Mouse (Mus musculus) thymus, adult 2 months (tissue): ENCODE data around the gene Lgals12. TPM values are rescaled to one million over a fixed set of nuclear protein-coding genes. Genes with fewer than 3 reads are reported as not detected.

Experiments used
- DNase-seq: peaks from one replicate; pipeline ENCODE4 v3.0.0; 2021
- H3K27ac ChIP-seq: fragments of 200-500 bp; 2 replicates; pipeline ENCODE4 v1.5.1; 2012; ENCODE audit warnings: low read length, control low read depth; ENCODE audit not compliant: control insufficient read depth, insufficient read depth
- H3K27me3 ChIP-seq: fragments of 200-500 bp; 2 replicates; pipeline ENCODE4 v1.6.1; 2012; ENCODE audit warnings: mild to moderate bottlenecking, low read length, moderate library complexity, mixed read lengths; ENCODE audit not compliant: control insufficient read depth, insufficient read depth
- H3K36me3 ChIP-seq: fragments of 200-500 bp; 2 replicates; pipeline ENCODE4 v1.6.1; 2012; ENCODE audit warnings: mild to moderate bottlenecking, low read length, moderate library complexity; ENCODE audit not compliant: control insufficient read depth, insufficient read depth
- H3K4me1 ChIP-seq: fragments of 200-500 bp; replicated peaks from 2 replicates; pipeline ENCODE4 v1.6.1; 2012; ENCODE audit warnings: low read length; ENCODE audit not compliant: control insufficient read depth, insufficient read depth
- H3K4me3 ChIP-seq: fragments of 200-500 bp; 2 replicates; pipeline ENCODE4 v1.5.1; 2012; ENCODE audit warnings: mild to moderate bottlenecking, low read length, control low read depth, moderate library complexity; ENCODE audit not compliant: control insufficient read depth, insufficient read depth
- CTCF ChIP-seq: fragments of 200-500 bp; IDR thresholded peaks from 2 replicates; pipeline ENCODE4 v1.5.1; 2012; ENCODE audit warnings: mild to moderate bottlenecking, control low read depth, low read length, moderate library complexity, borderline replicate concordance; ENCODE audit not compliant: control insufficient read depth, poor library complexity, insufficient read depth; ENCODE audit errors: extremely low read depth
- POLR2A ChIP-seq: fragments of 200-500 bp; IDR thresholded peaks from 2 replicates; pipeline ENCODE4 v1.6.1; 2012; ENCODE audit warnings: mild to moderate bottlenecking, low read length, control low read depth, moderate library complexity; ENCODE audit not compliant: control insufficient read depth, poor library complexity, insufficient read depth; ENCODE audit errors: extremely low read depth
- WGBS: fragments of 180-500 bp; shearing (Covaris S2); methylation state at CpG from one replicate; pipeline ENCODE4 v1.1.7; 2018; 5-methylcytosine and 5-hydroxymethylcytosine counted together
- polyA plus RNA-seq: library from polyadenylated mRNA; depleted of rRNA; stranded (reverse); fragments of >200 nt; gene quantifications from 2 replicates; pipeline ENCODE4 v1.2.3, GENCODE M21; 2012

The Lgals12 gene
- polyA plus RNA-seq, 1 experiment, result 3.4 TPM

- Histone ChIP-seq H3K36me3 (no peaks in the 10 kb centered on the region), H3K4me3 (peak overlapping the region; percentile 61), H3K27me3 (no peaks in the 10 kb centered on the region), H3K27ac (peak overlapping the region; percentile 33), H3K4me1 (peaks cover 9% of the 10 kb centered on the region)
- no peak for TF ChIP-seq POLR2A
- TF ChIP-seq CTCF, result no peak
- 32% methylated on average over 4 of the region's 4 CpGs for WGBS
- peak; percentile 8 for DNase-seq
Measured at GRCm38 (mm10) chr19:7558675-7559074, 48.3 kb downstream of the Lgals12 start.

DNA sequence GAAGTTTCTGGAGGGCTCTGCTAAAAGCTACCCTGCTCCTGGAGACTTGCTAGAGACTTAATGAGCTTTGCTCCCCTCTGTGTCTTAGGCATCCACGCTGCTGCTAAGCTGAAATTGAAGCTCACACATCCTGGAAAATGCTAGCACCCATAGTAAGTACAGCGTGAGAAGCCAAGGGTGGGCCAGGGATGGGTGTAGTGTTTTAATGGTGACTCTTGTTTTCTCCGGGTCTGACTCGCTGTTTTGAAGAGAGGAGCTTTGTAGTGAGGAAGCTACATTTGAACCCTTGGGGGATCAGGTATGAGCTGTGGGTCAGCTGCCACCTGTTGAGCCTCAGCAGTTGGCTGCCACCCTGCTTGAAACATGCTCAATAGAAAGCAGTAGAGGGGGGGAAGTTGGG lies 49.1 kb downstream of the Lgals12 start:
- no peak for DNase-seq
- Histone ChIP-seq H3K4me3 (peak overlapping the region; percentile 61), H3K27ac (peak overlapping the region; percentile 33), H3K4me1 (peaks cover 9% of the 10 kb centered on the region), H3K36me3 (no peaks in the 10 kb centered on the region), H3K27me3 (no peaks in the 10 kb centered on the region)
- no peak for TF ChIP-seq CTCF
- no peak for TF ChIP-seq POLR2A
- 0% methylated on average over 4 of the region's 4 CpGs for WGBS

DNA sequence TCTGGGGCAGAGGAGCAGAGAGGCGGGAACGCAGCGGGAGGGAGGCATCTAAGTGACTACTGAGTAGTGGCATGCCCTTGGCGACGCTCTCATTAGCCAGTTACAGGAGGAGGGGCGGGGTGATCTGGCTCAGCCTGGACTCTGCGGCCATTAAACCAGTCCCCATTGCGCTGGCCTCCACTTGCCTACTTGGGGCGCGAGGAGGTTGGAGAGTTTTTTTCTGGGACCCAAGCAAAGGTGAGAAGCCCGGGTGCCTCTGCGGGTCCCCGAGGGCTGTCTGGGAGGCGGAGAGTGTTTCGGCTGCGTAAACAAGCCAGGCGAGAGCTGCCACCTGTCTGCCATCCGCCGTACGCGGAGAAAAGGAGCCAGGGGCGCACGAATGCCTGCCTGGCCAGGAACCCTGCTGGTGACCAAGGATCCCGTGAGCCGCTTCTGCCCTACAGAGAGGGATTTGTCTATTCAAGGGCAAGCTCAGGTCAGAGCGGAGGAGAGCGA lies 49.6 kb downstream of the Lgals12 start, which contains the start of gene Pla2g16:
Gene Pla2g16 (plus strand): TSS at position 132 of the 495 bp plus-strand sequence.
- peak; percentile 72 for DNase-seq
- Histone ChIP-seq H3K27me3 (no peaks in the 10 kb centered on the region), H3K4me1 (peaks cover 9% of the 10 kb centered on the region), H3K4me3 (peak within 1 kb of the TSS; percentile 61), H3K36me3 (no peaks in the 10 kb centered on the region), H3K27ac (peak within 1 kb of the TSS; percentile 33)
- under 1% methylated on average over 27 of the region's 27 CpGs for WGBS
- TF ChIP-seq CTCF (no peak), POLR2A (no peak)

DNA sequence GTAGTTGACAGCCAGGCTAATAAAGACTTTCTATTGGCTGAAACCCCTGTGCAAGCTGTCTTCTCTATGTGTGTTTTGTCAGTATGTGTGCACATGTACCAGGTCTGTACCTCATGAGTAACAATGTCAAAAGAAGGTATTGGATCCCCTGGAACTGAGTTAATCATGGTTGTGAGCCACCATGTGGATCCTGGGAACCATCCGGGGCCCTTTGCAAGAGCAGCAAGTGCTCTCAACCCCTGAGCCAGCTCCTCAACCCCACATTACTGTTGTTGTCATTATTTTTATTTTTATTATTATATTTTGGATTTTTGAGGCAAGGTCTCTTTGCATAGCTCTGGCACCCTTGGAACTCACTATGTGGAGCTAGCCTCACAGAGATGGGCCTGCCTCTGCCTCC lies 50.4 kb downstream of the Lgals12 start:
- no peaks in the 10 kb centered on the region for H3K36me3 ChIP-seq
- TF ChIP-seq POLR2A (no peak), CTCF (no peak)
- peaks cover 9% of the 10 kb centered on the region for H3K4me1 ChIP-seq
- no peak overlapping the region for H3K27ac ChIP-seq
- no peak for DNase-seq
- H3K27me3 ChIP-seq, result no peaks in the 10 kb centered on the region
- H3K4me3 ChIP-seq, result no peak overlapping the region
- 100% methylated on average over 1 of the region's 1 CpGs for WGBS

DNA sequence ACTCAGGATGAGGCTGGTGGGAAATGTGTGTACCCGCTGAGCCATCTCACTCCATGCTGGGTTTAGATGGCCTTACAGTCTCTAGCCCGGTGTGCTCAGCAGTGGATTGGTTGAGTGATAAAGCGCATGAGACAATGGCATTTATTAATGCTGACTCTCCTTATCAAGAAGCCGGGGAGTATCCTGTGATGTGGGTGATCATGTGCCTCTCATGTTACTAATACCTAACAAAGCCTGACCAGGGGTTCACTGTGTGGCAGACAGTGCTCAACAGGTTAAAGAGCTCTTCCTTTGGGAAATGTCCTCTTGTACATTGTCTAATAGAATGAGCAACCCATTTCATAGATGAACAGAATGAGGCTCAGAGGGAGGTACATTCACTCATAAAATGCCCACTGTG lies 52.1 kb downstream of the Lgals12 start:
- no peak for DNase-seq
- no peak overlapping the region for H3K4me3 ChIP-seq
- no peaks in the 10 kb centered on the region for H3K27me3 ChIP-seq
- TF ChIP-seq POLR2A (no peak), CTCF (no peak)
- peaks cover 9% of the 10 kb centered on the region for H3K4me1 ChIP-seq
- 97% methylated on average over 4 of the region's 4 CpGs for WGBS
- no peak overlapping the region for H3K27ac ChIP-seq
- H3K36me3 ChIP-seq, result no peaks in the 10 kb centered on the region

DNA sequence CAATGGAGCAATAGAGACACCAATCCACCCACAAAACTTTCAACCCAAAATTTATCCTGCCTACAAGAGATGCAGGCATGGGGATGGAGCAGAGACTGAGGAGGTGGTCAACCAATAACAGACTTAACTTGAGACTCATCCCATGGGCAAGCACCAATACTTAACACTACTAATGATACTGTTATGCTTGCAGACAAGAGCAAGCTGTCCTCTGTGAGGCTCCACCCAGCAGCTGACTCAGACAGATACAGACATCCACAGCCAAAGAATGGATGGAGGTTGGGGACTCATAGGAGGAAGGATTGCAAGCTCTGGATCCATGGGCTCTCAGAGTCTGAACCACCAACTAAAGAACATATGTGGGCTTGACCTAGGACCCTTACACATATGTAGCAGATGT lies 53.6 kb downstream of the Lgals12 start:
- no peak for TF ChIP-seq POLR2A
- no peak for TF ChIP-seq CTCF
- Histone ChIP-seq H3K4me3 (no peak overlapping the region), H3K36me3 (no peaks in the 10 kb centered on the region), H3K27me3 (no peaks in the 10 kb centered on the region), H3K27ac (no peak overlapping the region), H3K4me1 (peaks cover 7% of the 10 kb centered on the region)
- DNase-seq, result no peak

GRCm38 (mm10) chr19:7552301-7552673 lies 54.7 kb downstream of the Lgals12 start:
- TF ChIP-seq CTCF (no peak), POLR2A (no peak)
- H3K4me1 ChIP-seq, result no peaks in the 10 kb centered on the region
- H3K4me3 ChIP-seq, result no peak overlapping the region
- H3K27ac ChIP-seq, result no peak overlapping the region
- H3K36me3 ChIP-seq, result no peaks in the 10 kb centered on the region
- DNase-seq, result no peak
- WGBS, result 93% methylated on average over 2 of the region's 2 CpGs
- no peaks in the 10 kb centered on the region for H3K27me3 ChIP-seq

DNA sequence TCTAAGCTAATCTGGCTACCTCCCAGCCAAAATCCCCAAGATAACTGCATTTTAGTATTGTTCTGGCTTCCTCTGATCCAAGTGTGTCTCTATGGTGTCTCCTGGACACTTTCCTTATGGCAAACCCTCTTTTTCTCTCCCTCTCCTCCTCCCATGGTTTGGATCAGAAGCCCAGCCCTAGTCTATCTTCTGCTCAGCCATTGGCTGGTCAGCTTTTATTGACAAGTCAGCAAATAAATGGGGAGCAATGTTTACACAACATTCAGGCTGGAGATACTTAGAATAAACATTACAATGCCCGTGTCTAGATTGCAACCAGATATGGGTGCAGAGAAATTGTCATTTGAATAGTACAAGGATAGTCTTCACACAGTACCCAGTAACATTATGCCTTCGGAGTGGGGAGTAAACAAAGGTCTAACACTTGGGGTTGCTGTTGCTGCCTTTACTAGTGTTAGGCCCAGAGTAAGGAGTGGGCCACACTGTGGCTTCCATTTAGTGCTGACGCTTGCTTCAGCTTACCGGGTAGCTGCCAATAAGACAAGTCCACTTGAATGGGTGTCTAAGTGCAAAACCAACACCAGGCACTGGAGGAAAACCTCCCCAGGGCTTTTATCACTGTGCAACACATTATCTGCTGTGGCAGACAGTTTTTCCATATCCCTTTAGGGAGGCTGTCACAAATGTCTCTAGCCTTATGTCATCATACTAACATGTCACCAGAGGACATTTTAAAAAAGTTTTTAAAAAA lies 55.3 kb downstream of the Lgals12 start:
- Histone ChIP-seq H3K36me3 (no peaks in the 10 kb centered on the region), H3K4me1 (no peaks in the 10 kb centered on the region), H3K27ac (no peak overlapping the region), H3K4me3 (no peak overlapping the region), H3K27me3 (no peaks in the 10 kb centered on the region)
- 92% methylated on average over 4 of the region's 4 CpGs for WGBS
- DNase-seq, result no peak
- TF ChIP-seq POLR2A (no peak), CTCF (no peak)
